Mouse (Mus musculus): Measurements from ENCODE around the gene Ptbp1. TPM values are rescaled to one million over a fixed set of nuclear protein-coding genes. Genes with fewer than 3 reads are reported as not detected.

Ptbp1 gene
- polyA plus RNA-seq, 1 experiment from 2014 or later = 366 TPM

- H3K9ac ChIP-seq = no peak overlapping the region
- ATAC-seq (ENCODE audit: insufficient read depth) = peak; percentile 26; the same call in 1 of the 2 replicates
- peak; percentile 98 for TF ChIP-seq CTCF (IDR thresholded peaks at IDR 0.05; ENCODE audit: low read depth)
Observed at GRCm38 (mm10) chr10:79811736-79812637, 42.2 kb upstream of the Ptbp1 start.

GRCm38 (mm10) chr10:79814271-79814842 is 39.9 kb upstream of the Ptbp1 start:
- ATAC-seq (ENCODE audit: insufficient read depth) (no peak), DNase-seq (no peak)
- Histone ChIP-seq H3K4me2 (no peak overlapping the region), H3K27me3 (ENCODE audit: insufficient read depth, low read length) (no peaks in the 10 kb centered on the region), H3K9me3 (ENCODE audit: low read depth, low read length) (no peaks in the 10 kb centered on the region), H3K9ac (no peak overlapping the region), H3K4me3 (ENCODE audit: low read depth, low read length) (no peak overlapping the region), H3K4me1 (ENCODE audit: insufficient read depth) (no peaks in the 10 kb centered on the region), H3K27ac (ENCODE audit: low read depth) (no peak overlapping the region), H3K36me3 (ENCODE audit: insufficient read depth) (peaks cover 54% of the 10 kb centered on the region)
- 82% methylated on average over 5 of the region's 5 CpGs for WGBS
- no peak for TF ChIP-seq CTCF (IDR thresholded peaks at IDR 0.05; ENCODE audit: low read depth)

More at GRCm38 (mm10) chr10:79811736-79812637, 42.2 kb upstream of the Ptbp1 start:
- Histone ChIP-seq H3K4me2 (no peak overlapping the region), H3K27ac (ENCODE audit: low read depth) (no peak overlapping the region), H3K27me3 (ENCODE audit: insufficient read depth, low read length) (no peaks in the 10 kb centered on the region), H3K9me3 (ENCODE audit: low read depth, low read length) (no peaks in the 10 kb centered on the region), H3K36me3 (ENCODE audit: insufficient read depth) (peaks cover 45% of the 10 kb centered on the region), H3K4me3 (ENCODE audit: low read depth, low read length) (no peak overlapping the region), H3K4me1 (ENCODE audit: insufficient read depth) (no peaks in the 10 kb centered on the region)
- 30% methylated on average over 15 of the region's 15 CpGs for WGBS
- DNase-seq = peak; percentile 88

- H3K4me3 ChIP-seq (ENCODE audit: low read depth, low read length) = no peak overlapping the region
- H3K9ac ChIP-seq = no peak overlapping the region
- H3K4me1 ChIP-seq (ENCODE audit: insufficient read depth) = no peaks in the 10 kb centered on the region
- no peak overlapping the region for H3K4me2 ChIP-seq
- peaks cover 61% of the 10 kb centered on the region for H3K36me3 ChIP-seq (ENCODE audit: insufficient read depth)
- ATAC-seq (ENCODE audit: insufficient read depth) (no peak), DNase-seq (no peak)
- H3K27me3 ChIP-seq (ENCODE audit: insufficient read depth, low read length) = no peaks in the 10 kb centered on the region
- no peak overlapping the region for H3K27ac ChIP-seq (ENCODE audit: low read depth)
- H3K9me3 ChIP-seq (ENCODE audit: low read depth, low read length) = no peaks in the 10 kb centered on the region
- 84% methylated on average over 12 of the region's 12 CpGs for WGBS
- TF ChIP-seq CTCF (IDR thresholded peaks at IDR 0.05; ENCODE audit: low read depth) = no peak
Observed at GRCm38 (mm10) chr10:79815671-79816494, 38.3 kb upstream of the Ptbp1 start.

- Histone ChIP-seq H3K4me3 (ENCODE audit: low read depth, low read length) (no peak overlapping the region), H3K4me2 (no peak overlapping the region), H3K4me1 (ENCODE audit: insufficient read depth) (no peaks in the 10 kb centered on the region), H3K27me3 (ENCODE audit: insufficient read depth, low read length) (no peaks in the 10 kb centered on the region), H3K36me3 (ENCODE audit: insufficient read depth) (peaks cover 53% of the 10 kb centered on the region), H3K27ac (ENCODE audit: low read depth) (no peak overlapping the region), H3K9me3 (ENCODE audit: low read depth, low read length) (no peaks in the 10 kb centered on the region), H3K9ac (no peak overlapping the region)
- DNase-seq = no peak
- WGBS = 72% methylated on average over 2 of the region's 2 CpGs
- no peak for ATAC-seq (ENCODE audit: insufficient read depth)
- peak; percentile 53 for TF ChIP-seq CTCF (IDR thresholded peaks at IDR 0.05; ENCODE audit: low read depth)
Observed at GRCm38 (mm10) chr10:79817111-79817510, 37.1 kb upstream of the Ptbp1 start.

DNA sequence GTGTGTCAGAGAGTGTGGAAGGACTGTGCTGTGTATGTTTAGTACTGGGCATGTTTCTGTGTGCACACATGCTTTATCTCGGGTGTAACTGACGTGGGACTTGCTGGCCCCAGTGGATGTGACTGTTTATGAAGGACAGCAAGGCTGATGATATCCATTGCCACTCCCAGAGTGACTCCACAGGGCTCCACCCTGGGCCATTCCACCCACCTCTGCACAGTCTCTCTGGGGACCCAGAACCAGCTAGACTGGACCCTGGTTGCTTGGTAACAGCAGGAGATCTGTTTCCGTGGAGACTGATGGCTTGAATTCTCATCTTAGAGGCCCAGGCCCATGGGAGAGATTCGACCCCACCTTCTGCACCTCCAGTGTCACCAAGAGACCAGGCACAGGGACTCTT is 36.0 kb upstream of the Ptbp1 start:
- no peaks in the 10 kb centered on the region for H3K9me3 ChIP-seq (ENCODE audit: low read depth, low read length)
- 65% methylated on average over 4 of the region's 4 CpGs for WGBS
- H3K36me3 ChIP-seq (ENCODE audit: insufficient read depth) = peaks cover 49% of the 10 kb centered on the region
- TF ChIP-seq CTCF (IDR thresholded peaks at IDR 0.05; ENCODE audit: low read depth) = no peak
- no peak overlapping the region for H3K9ac ChIP-seq
- H3K4me2 ChIP-seq = no peak overlapping the region
- no peaks in the 10 kb centered on the region for H3K4me1 ChIP-seq (ENCODE audit: insufficient read depth)
- H3K27ac ChIP-seq (ENCODE audit: low read depth) = no peak overlapping the region
- no peak for ATAC-seq (ENCODE audit: insufficient read depth)
- H3K27me3 ChIP-seq (ENCODE audit: insufficient read depth, low read length) = no peaks in the 10 kb centered on the region
- no peak for DNase-seq
- H3K4me3 ChIP-seq (ENCODE audit: low read depth, low read length) = no peak overlapping the region

DNA sequence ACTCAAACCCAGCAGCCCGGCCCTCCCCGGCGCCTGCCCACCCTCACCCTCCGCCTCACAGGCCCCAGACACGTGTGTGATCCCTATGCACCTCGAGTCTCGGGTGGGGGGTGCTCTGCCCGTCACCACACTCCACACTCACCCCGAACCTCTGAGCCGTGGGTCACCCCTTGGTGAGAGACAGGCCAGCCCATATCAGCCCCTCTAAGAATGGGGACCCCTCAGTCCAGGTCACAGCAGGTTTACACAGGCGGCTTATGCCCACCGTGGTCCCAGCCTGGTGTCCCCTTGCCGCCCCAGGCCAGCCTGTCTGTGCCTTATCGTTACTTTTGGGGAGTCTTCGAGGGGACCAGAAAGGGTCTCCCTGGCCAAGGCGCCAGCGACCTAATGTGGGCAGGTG is 34.6 kb upstream of the Ptbp1 start:
- no peak overlapping the region for H3K27ac ChIP-seq (ENCODE audit: low read depth)
- DNase-seq (no peak), ATAC-seq (ENCODE audit: insufficient read depth) (no peak)
- no peak overlapping the region for H3K4me2 ChIP-seq
- H3K4me3 ChIP-seq (ENCODE audit: low read depth, low read length) = no peak overlapping the region
- no peaks in the 10 kb centered on the region for H3K27me3 ChIP-seq (ENCODE audit: insufficient read depth, low read length)
- WGBS = 88% methylated on average over 17 of the region's 17 CpGs
- H3K4me1 ChIP-seq (ENCODE audit: insufficient read depth) = no peaks in the 10 kb centered on the region
- no peak for TF ChIP-seq CTCF (IDR thresholded peaks at IDR 0.05; ENCODE audit: low read depth)
- H3K36me3 ChIP-seq (ENCODE audit: insufficient read depth) = peaks cover 49% of the 10 kb centered on the region
- no peak overlapping the region for H3K9ac ChIP-seq
- H3K9me3 ChIP-seq (ENCODE audit: low read depth, low read length) = no peaks in the 10 kb centered on the region
